Mouse (Mus musculus) heart, embryonic 16.5 days (tissue): ENCODE results near the gene Best2. TPM values are rescaled to one million over a fixed set of nuclear protein-coding genes. Genes with fewer than 3 reads are reported as not detected.

ENCODE experiments used
- ATAC-seq: fragments of 200-750 bp; cut with Nextera tagmentation; replicated peaks from 2 replicates; pipeline ENCODE4 v1.8.0; 2017; ENCODE audit warnings: moderate number of reproducible peaks; ENCODE audit not compliant: insufficient read depth, low FRiP score; ENCODE audit errors: extremely low read depth
- H3K27ac ChIP-seq: fragments of 300-500 bp; sonication (generic); 2 replicates; pipeline ENCODE4 v1.5.1; 2014; ENCODE audit warnings: mild to moderate bottlenecking, low read length, control low read depth, moderate library complexity
- H3K27me3 ChIP-seq: fragments of 300-500 bp; sonication (generic); 2 replicates; pipeline ENCODE4 v1.6.1; 2014; ENCODE audit warnings: low read length, mixed read lengths; ENCODE audit not compliant: control insufficient read depth, insufficient read depth
- H3K36me3 ChIP-seq: fragments of 300-500 bp; sonication (generic); 2 replicates; pipeline ENCODE4 v1.6.1; 2014; ENCODE audit not compliant: control insufficient read depth, insufficient read depth
- H3K4me1 ChIP-seq: fragments of 300-500 bp; sonication (generic); 2 replicates; pipeline ENCODE4 v1.6.1; 2014; ENCODE audit warnings: low read length, mixed read lengths; ENCODE audit not compliant: control insufficient read depth, insufficient read depth
- H3K4me2 ChIP-seq: fragments of 300-500 bp; sonication (generic); 2 replicates; pipeline ENCODE4 v1.6.1; 2014; ENCODE audit warnings: low read depth, mild to moderate bottlenecking, control low read depth, low read length
- H3K4me3 ChIP-seq: fragments of 300-500 bp; sonication (generic); 2 replicates; pipeline ENCODE4 v1.5.1; 2014; ENCODE audit warnings: mild to moderate bottlenecking, control low read depth, low read length
- H3K9ac ChIP-seq: fragments of 300-500 bp; sonication (generic); 2 replicates; pipeline ENCODE4 v1.6.1; 2014; ENCODE audit warnings: low read length, control low read depth
- H3K9me3 ChIP-seq: fragments of 300-500 bp; sonication (generic); replicated peaks from 2 replicates; pipeline ENCODE4 v1.6.1; 2016; ENCODE audit warnings: low read length; ENCODE audit not compliant: control insufficient read depth
- WGBS: fragments of 180-500 bp; shearing (Covaris S2); extraction: QIAGEN DNeasy Blood & Tissue Kit; methylation state at CpG from one replicate; pipeline ENCODE4 v1.1.7; 2014; 5-methylcytosine and 5-hydroxymethylcytosine counted together
- polyA plus RNA-seq: library from polyadenylated mRNA; unstranded; fragments of >200 nt; fragmentation: Nextera tagmentation; extraction: Ambion mirVana; gene quantifications from 2 replicates; pipeline ENCODE4 v1.2.1, GENCODE M21; 2015

Gene Best2
- not detected in 2 replicates for polyA plus RNA-seq

- Histone ChIP-seq H3K4me2 (peak within 1 kb of the TSS; percentile 52), H3K9ac (no peak within 1 kb of the TSS), H3K27ac (no peak within 1 kb of the TSS), H3K36me3 (peaks cover 15% of the 10 kb centered on the region), H3K4me3 (peak within 1 kb of the TSS; percentile 29), H3K9me3 (no peaks in the 10 kb centered on the region), H3K4me1 (peaks cover 3% of the 10 kb centered on the region; the same call in 1 of the 2 replicates), H3K27me3 (peaks cover 32% of the 10 kb centered on the region)
- WGBS, result 72% methylated on average over 2 of the region's 2 CpGs
- ATAC-seq, result no peak
Measured at GRCm38 (mm10) chr8:85014431-85014830, at the start of gene Best2. Gene Best2, minus strand, starts transcription at chr8:85014531.

GRCm38 (mm10) chr8:85062603-85063002, 48.3 kb upstream of the Best2 start:
- H3K4me2 ChIP-seq, result no peak overlapping the region
- 94% methylated on average over 4 of the region's 4 CpGs for WGBS
- no peak for ATAC-seq
- no peak overlapping the region for H3K27ac ChIP-seq
- no peaks in the 10 kb centered on the region for H3K9me3 ChIP-seq
- no peaks in the 10 kb centered on the region for H3K27me3 ChIP-seq
- no peak overlapping the region for H3K4me3 ChIP-seq
- H3K9ac ChIP-seq, result no peak overlapping the region
- H3K4me1 ChIP-seq, result peaks cover 3% of the 10 kb centered on the region
- peaks cover 3% of the 10 kb centered on the region for H3K36me3 ChIP-seq

- H3K36me3 ChIP-seq, result peaks cover 13% of the 10 kb centered on the region
Measured at GRCm38 (mm10) chr8:85059879-85060616, 45.7 kb upstream of the Best2 start, which contains the start of gene Fbxw9. Gene Fbxw9, plus strand, starts transcription at chr8:85060055.

GRCm38 (mm10) chr8:85057367-85057766, 43.0 kb upstream of the Best2 start:
- Histone ChIP-seq H3K27me3 (no peaks in the 10 kb centered on the region), H3K4me3 (no peak overlapping the region), H3K9me3 (no peaks in the 10 kb centered on the region), H3K4me1 (peaks cover 3% of the 10 kb centered on the region), H3K36me3 (peaks cover 36% of the 10 kb centered on the region), H3K9ac (no peak overlapping the region), H3K4me2 (no peak overlapping the region), H3K27ac (no peak overlapping the region)
- WGBS, result 79% methylated on average over 7 of the region's 7 CpGs
- ATAC-seq, result no peak

More at GRCm38 (mm10) chr8:85059879-85060616, 45.7 kb upstream of the Best2 start, which contains the start of gene Fbxw9:
- peak; percentile 90 for ATAC-seq
- Histone ChIP-seq H3K27me3 (no peaks in the 10 kb centered on the region), H3K9ac (peak within 1 kb of the TSS; percentile 72), H3K4me2 (peak within 1 kb of the TSS; percentile 84), H3K4me1 (peaks cover 3% of the 10 kb centered on the region), H3K4me3 (peak within 1 kb of the TSS; percentile 67), H3K9me3 (no peaks in the 10 kb centered on the region), H3K27ac (no peak within 1 kb of the TSS)
- WGBS, result under 1% methylated on average over 52 of the region's 53 CpGs

- 94% methylated on average over 6 of the region's 6 CpGs for WGBS
- Histone ChIP-seq H3K9me3 (no peaks in the 10 kb centered on the region), H3K9ac (no peak overlapping the region), H3K4me3 (no peak overlapping the region), H3K36me3 (peaks cover 55% of the 10 kb centered on the region), H3K27ac (no peak overlapping the region), H3K4me2 (no peak overlapping the region), H3K4me1 (peaks cover 4% of the 10 kb centered on the region), H3K27me3 (no peaks in the 10 kb centered on the region)
- no peak for ATAC-seq
Measured at GRCm38 (mm10) chr8:85043619-85044018, 29.3 kb upstream of the Best2 start.

GRCm38 (mm10) chr8:85037681-85038531, 23.6 kb upstream of the Best2 start:
- Histone ChIP-seq H3K36me3 (peaks cover 12% of the 10 kb centered on the region), H3K27ac (peak overlapping the region; percentile 98), H3K4me1 (peaks cover 20% of the 10 kb centered on the region), H3K27me3 (no peaks in the 10 kb centered on the region), H3K4me2 (peak overlapping the region; percentile 87), H3K9me3 (no peaks in the 10 kb centered on the region), H3K9ac (peak overlapping the region; percentile 96), H3K4me3 (peak overlapping the region; percentile 95)
- no peak for ATAC-seq
- WGBS, result under 1% methylated on average over 57 of the region's 57 CpGs

GRCm38 (mm10) chr8:85037366-85037680, 23.0 kb upstream of the Best2 start:
- H3K9ac ChIP-seq, result peak overlapping the region; percentile 96
- peaks cover 20% of the 10 kb centered on the region for H3K4me1 ChIP-seq
- WGBS, result under 1% methylated on average over 14 of the region's 14 CpGs
- H3K27me3 ChIP-seq, result no peaks in the 10 kb centered on the region
- peak overlapping the region; percentile 98 for H3K27ac ChIP-seq
- no peaks in the 10 kb centered on the region for H3K9me3 ChIP-seq
- peak; percentile 11 for ATAC-seq
- H3K36me3 ChIP-seq, result peaks cover 16% of the 10 kb centered on the region
- H3K4me3 ChIP-seq, result peak overlapping the region; percentile 95
- peak overlapping the region; percentile 87 for H3K4me2 ChIP-seq

- peak; percentile 92 for ATAC-seq
- Histone ChIP-seq H3K36me3 (peaks cover 19% of the 10 kb centered on the region), H3K9ac (peak within 1 kb of the TSS; percentile 96), H3K9me3 (no peaks in the 10 kb centered on the region), H3K27me3 (no peaks in the 10 kb centered on the region), H3K4me2 (peak within 1 kb of the TSS; percentile 98), H3K27ac (peak within 1 kb of the TSS; percentile 98), H3K4me1 (peaks cover 20% of the 10 kb centered on the region), H3K4me3 (peak within 1 kb of the TSS; percentile 95)
- under 1% methylated on average over 53 of the region's 59 CpGs for WGBS
Measured at GRCm38 (mm10) chr8:85036718-85037365, 22.5 kb upstream of the Best2 start, which contains the start of gene Tnpo2. Gene Tnpo2, plus strand, starts transcription at chr8:85036915.
